In genomic region chr8:45238282-45238681, GRCm38 (mm10) we compare ENCODE assay signal across 10 mouse cellular contexts. TPM values are rescaled to one million over a fixed set of nuclear protein-coding genes. Genes with fewer than 3 reads are reported as not detected.
DNase-seq lines count a peak whose midpoint lies in the region; ATAC-seq lines count a peak whose summit lies in the region.
"Had no signal": no experiment of that assay in that cellular context is flagged by ENCODE, and none has a peak within 500 bp of the region (broad histone marks: within the 10 kb centered on the region; RNA-seq: fewer than 3 reads in every experiment).

No protein-coding gene starts in this region.

- H3K27ac ChIP-seq in heart, embryonic 10.5 days = no peak overlapping the region
- no peak overlapping the region for H3K27ac ChIP-seq in forebrain, embryonic 16.5 days (ENCODE audit: low read length)

- no peaks in the 10 kb centered on the region for H3K9me3 ChIP-seq in heart, embryonic 10.5 days
- no peaks in the 10 kb centered on the region for H3K9me3 ChIP-seq in forebrain, embryonic 16.5 days (ENCODE audit: control insufficient read depth, low read length)

- 26% methylated on average over 3 of the region's 3 CpGs for WGBS in heart, embryonic 10.5 days
- WGBS in forebrain, embryonic 16.5 days = 30% methylated on average over 3 of the region's 3 CpGs

- H3K9ac ChIP-seq in forebrain, embryonic 16.5 days (replicated peaks; ENCODE audit: low read depth, low read length) = no peak overlapping the region

- H3K36me3 ChIP-seq in heart, embryonic 10.5 days = no peaks in the 10 kb centered on the region
- H3K36me3 ChIP-seq in forebrain, embryonic 16.5 days (ENCODE audit: control insufficient read depth, insufficient read depth) = no peaks in the 10 kb centered on the region

- DNase-seq in heart, postnatal 10 days = peak; percentile 41 to 65
- DNase-seq in heart, embryonic 10.5 days (ENCODE audit: low spot score) = no peak
- DNase-seq in 416B (ENCODE audit: low read depth) (peak; percentile 44), NIH3T3 (ENCODE audit: low read depth) (peak; percentile 55)
- DNase-seq in left cerebral cortex, postnatal 10 days (ENCODE audit: extremely low spot score in 1 of 2, low spot score in 2 of 2) = peak; percentile 53 to 57
- no peak for DNase-seq in spleen, postnatal 4 days (ENCODE audit: low spot score in 2 of 2)
- no peak for DNase-seq in ovary, adult 18-20 months (ENCODE audit: low spot score)

- peak; percentile 31 for ATAC-seq in forebrain, embryonic 16.5 days

- no peak overlapping the region for H3K4me3 ChIP-seq in heart, embryonic 10.5 days
- H3K4me3 ChIP-seq in forebrain, embryonic 16.5 days (replicated peaks; ENCODE audit: low read length) = no peak overlapping the region

- H3K4me1 ChIP-seq in heart, embryonic 10.5 days = peaks cover 5% of the 10 kb centered on the region; the same call in 1 of the 2 replicates
- H3K4me1 ChIP-seq in forebrain, embryonic 16.5 days (replicated peaks; ENCODE audit: control insufficient read depth, insufficient read depth, low read length) = peaks cover 4% of the 10 kb centered on the region; the same call in 1 of the 2 replicates

- intact Hi-C loops in heart, postnatal 10 days (cut with DNase I) = loop anchor here (5.0 kb wide), 1 partner anchor 186 kb away; no protein-coding TSS in a partner anchor
- intact Hi-C loops in left cerebral cortex, postnatal 10 days (cut with DNase I) = loop anchor here (5.0 kb wide), 1 partner anchor 301 kb away; the partner anchor contains the start of gene Fat1

- peaks cover 8% of the 10 kb centered on the region; the same call in 1 of the 2 replicates for H3K27me3 ChIP-seq in heart, embryonic 10.5 days (ENCODE audit: insufficient read depth, poor library complexity, severe bottlenecking)
- H3K27me3 ChIP-seq in forebrain, embryonic 16.5 days (replicated peaks; ENCODE audit: control insufficient read depth, insufficient read depth, low read length) = no peaks in the 10 kb centered on the region

- no peak overlapping the region for H3K4me2 ChIP-seq in forebrain, embryonic 16.5 days (ENCODE audit: low read length)

RNA-seq across cellular contexts. Expression of gene F11, which starts 23.5 kb away (rescaled TPM):
- not detected for total RNA-seq in heart, postnatal 10 days (2021)
- not detected in 2 replicates for polyA plus RNA-seq in heart, embryonic 10.5 days (2016; fragmentation: Nextera tagmentation; extraction: Ambion mirVana)
- polyA plus RNA-seq in forebrain, embryonic 16.5 days (2015; fragmentation: Nextera tagmentation; extraction: Ambion mirVana) = not detected in 2 replicates
- not detected for total RNA-seq in left cerebral cortex, postnatal 10 days (2021)
- polyA plus RNA-seq: intestine, embryonic 14.5 days; neural tube, embryonic 11.5 days had no signal

RNA-seq across cellular contexts. Expression of gene Klkb1, which starts 56.4 kb away (rescaled TPM):
- total RNA-seq in heart, postnatal 10 days (2021) = not detected
- not detected in 2 replicates for polyA plus RNA-seq in heart, embryonic 10.5 days (2016; fragmentation: Nextera tagmentation; extraction: Ambion mirVana)
- 0.06 TPM in 1 of 2 replicates, not detected in the other for polyA plus RNA-seq in forebrain, embryonic 16.5 days (2015; fragmentation: Nextera tagmentation; extraction: Ambion mirVana)
- total RNA-seq in left cerebral cortex, postnatal 10 days (2021) = under 1 TPM in 1 of 2 experiments, not detected in 1; 0.06 TPM
- polyA plus RNA-seq: intestine, embryonic 14.5 days; neural tube, embryonic 11.5 days had no signal

Comparison
In these comparisons a context has a peak if more than half of its experiments do, and no peak if none do; other contexts are left out.
1. DNase-seq: peak in heart, postnatal 10 days (2 of 2), 416B (single experiment), NIH3T3 (single experiment) and left cerebral cortex, postnatal 10 days (2 of 2); none in heart, embryonic 10.5 days (single experiment), spleen, postnatal 4 days (0 of 2) and ovary, adult 18-20 months (single experiment).